Mouse (Mus musculus) midbrain, embryonic 15.5 days (tissue): ENCODE measurements around the gene Ahdc1. TPM values are rescaled to one million over a fixed set of nuclear protein-coding genes. Genes with fewer than 3 reads are reported as not detected.
A peak's percentile ranks its signal among the peaks of the same experiment; 100 is the strongest.

ENCODE experiments used
- ATAC-seq: fragments of 200-750 bp; cut with Nextera tagmentation; replicated peaks from 2 replicates; pipeline ENCODE4 v1.8.0; 2017; ENCODE audit warnings: moderate TSS enrichment
- H3K27ac ChIP-seq: fragments of 300-500 bp; sonication (generic); 2 replicates; pipeline ENCODE4 v1.5.1; 2015; ENCODE audit warnings: mild to moderate bottlenecking, inconsistent platforms
- H3K27me3 ChIP-seq: fragments of 300-500 bp; sonication (generic); replicated peaks from 2 replicates; pipeline ENCODE4 v1.6.1; 2015; ENCODE audit warnings: inconsistent platforms
- H3K36me3 ChIP-seq: fragments of 300-500 bp; sonication (generic); replicated peaks from 2 replicates; pipeline ENCODE4 v1.6.1; 2015; ENCODE audit warnings: inconsistent platforms
- H3K4me1 ChIP-seq: fragments of 300-500 bp; sonication (generic); 2 replicates; pipeline ENCODE4 v1.6.1; 2015; ENCODE audit warnings: inconsistent platforms
- H3K4me2 ChIP-seq: fragments of 300-500 bp; sonication (generic); 2 replicates; pipeline ENCODE4 v1.6.1; 2015; ENCODE audit warnings: inconsistent platforms, mild to moderate bottlenecking, moderate library complexity
- H3K4me3 ChIP-seq: fragments of 300-500 bp; sonication (generic); 2 replicates; pipeline ENCODE4 v1.5.1; 2015; ENCODE audit warnings: mild to moderate bottlenecking, inconsistent platforms
- H3K9ac ChIP-seq: fragments of 300-500 bp; sonication (generic); 2 replicates; pipeline ENCODE4 v1.6.1; 2015; ENCODE audit warnings: mild to moderate bottlenecking, inconsistent platforms
- H3K9me3 ChIP-seq: fragments of 300-500 bp; sonication (generic); 2 replicates; pipeline ENCODE4 v1.6.1; 2016; ENCODE audit warnings: inconsistent platforms
- WGBS: fragments of 180-500 bp; shearing (Covaris S2); methylation state at CpG from one replicate; pipeline ENCODE4 v1.1.7; 2015; ENCODE audit warnings: mixed read lengths; 5-methylcytosine and 5-hydroxymethylcytosine counted together
- polyA plus RNA-seq: library from polyadenylated mRNA; unstranded; fragments of >200 nt; fragmentation: Nextera tagmentation; extraction: Ambion mirVana; gene quantifications from 2 replicates; pipeline ENCODE4 v1.2.1, GENCODE M21; 2015

Gene Ahdc1
- polyA plus RNA-seq, 1 experiment from 2014 or later, result 14.4 TPM

GRCm38 (mm10) chr4:133108481-133109334, 97.6 kb downstream of the Ahdc1 start:
- H3K4me1 ChIP-seq, result peaks cover 3% of the 10 kb centered on the region; the same call in 1 of the 2 replicates
- WGBS, result 79% methylated on average over 13 of the region's 13 CpGs
- ATAC-seq, result no peak
- H3K27me3 ChIP-seq, result no peaks in the 10 kb centered on the region
- H3K36me3 ChIP-seq, result no peaks in the 10 kb centered on the region
- H3K9me3 ChIP-seq, result no peaks in the 10 kb centered on the region
- H3K4me3 ChIP-seq, result no peak overlapping the region
- H3K9ac ChIP-seq, result no peak overlapping the region
- no peak overlapping the region for H3K4me2 ChIP-seq
- no peak overlapping the region for H3K27ac ChIP-seq

DNA sequence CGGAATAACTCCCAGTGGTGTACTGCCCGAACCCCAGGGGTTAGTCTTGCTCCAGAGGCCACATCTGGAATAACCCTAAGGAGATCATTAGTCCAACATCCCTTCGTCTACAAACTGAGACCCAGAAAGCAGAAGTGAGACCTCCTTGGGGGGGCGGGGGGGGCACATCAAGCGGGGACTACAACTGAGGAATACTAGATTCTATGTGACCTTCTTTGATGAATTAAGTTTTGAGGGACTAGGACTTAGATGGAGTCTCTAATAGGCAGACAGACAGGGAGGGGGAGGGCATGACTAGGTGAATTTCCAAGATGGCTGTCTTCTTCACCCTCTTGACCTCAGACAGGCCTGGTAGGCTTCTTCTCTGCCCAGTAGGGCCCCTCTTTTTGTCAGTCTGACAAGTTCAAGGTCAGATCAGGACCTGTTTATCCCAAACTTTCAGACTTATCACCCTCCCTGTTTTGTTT, 98.3 kb downstream of the Ahdc1 start:
- H3K4me3 ChIP-seq, result no peak overlapping the region
- no peak overlapping the region for H3K4me2 ChIP-seq
- no peaks in the 10 kb centered on the region for H3K9me3 ChIP-seq
- no peaks in the 10 kb centered on the region for H3K36me3 ChIP-seq
- H3K4me1 ChIP-seq, result 0 out of 2 replicates have a peak, but pooled peaks cover 2% of the 10 kb centered on the region
- H3K9ac ChIP-seq, result no peak overlapping the region
- WGBS, result 75% methylated on average over 5 of the region's 5 CpGs
- H3K27me3 ChIP-seq, result no peaks in the 10 kb centered on the region
- no peak overlapping the region for H3K27ac ChIP-seq
- no peak for ATAC-seq

GRCm38 (mm10) chr4:133112175-133112838, 101.2 kb downstream of the Ahdc1 start:
- Histone ChIP-seq H3K4me1 (peaks cover 9% of the 10 kb centered on the region), H3K9ac (no peak overlapping the region), H3K4me2 (no peak overlapping the region), H3K9me3 (no peaks in the 10 kb centered on the region), H3K36me3 (no peaks in the 10 kb centered on the region), H3K4me3 (no peak overlapping the region), H3K27ac (no peak overlapping the region), H3K27me3 (no peaks in the 10 kb centered on the region)
- no peak for ATAC-seq
- 77% methylated on average over 13 of the region's 13 CpGs for WGBS

DNA sequence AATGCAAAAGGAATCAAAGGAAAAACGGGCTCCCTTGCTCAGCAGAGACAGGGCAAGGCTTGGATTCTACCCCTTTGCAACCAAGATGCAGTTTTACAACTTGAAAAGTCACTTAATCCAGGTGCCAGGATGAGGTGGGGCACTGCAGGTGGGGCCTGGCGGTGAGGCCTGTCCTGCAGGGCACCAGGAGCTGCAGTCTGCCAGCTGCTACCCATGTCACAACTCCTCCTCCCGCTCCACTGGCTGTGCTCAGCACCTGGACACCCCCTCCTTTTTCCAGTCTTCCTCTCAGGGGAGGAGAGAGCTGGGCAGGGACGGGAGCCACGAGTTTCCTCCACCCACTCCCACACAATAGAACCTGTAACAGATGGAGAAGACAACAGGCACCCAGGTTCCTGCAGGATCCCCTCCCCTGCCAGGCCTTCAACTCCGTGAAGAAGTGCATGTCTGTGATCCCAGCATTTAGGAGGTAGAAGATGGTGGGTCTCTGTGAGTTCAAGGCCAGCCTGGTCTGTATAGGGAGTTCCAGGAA, 102.4 kb downstream of the Ahdc1 start:
- H3K9me3 ChIP-seq, result no peaks in the 10 kb centered on the region
- no peaks in the 10 kb centered on the region for H3K36me3 ChIP-seq
- 65% methylated on average over 6 of the region's 6 CpGs for WGBS
- no peak overlapping the region for H3K27ac ChIP-seq
- no peak for ATAC-seq
- no peaks in the 10 kb centered on the region for H3K27me3 ChIP-seq
- no peak overlapping the region for H3K9ac ChIP-seq
- no peak overlapping the region for H3K4me3 ChIP-seq
- no peak overlapping the region for H3K4me2 ChIP-seq
- peaks cover 15% of the 10 kb centered on the region for H3K4me1 ChIP-seq

DNA sequence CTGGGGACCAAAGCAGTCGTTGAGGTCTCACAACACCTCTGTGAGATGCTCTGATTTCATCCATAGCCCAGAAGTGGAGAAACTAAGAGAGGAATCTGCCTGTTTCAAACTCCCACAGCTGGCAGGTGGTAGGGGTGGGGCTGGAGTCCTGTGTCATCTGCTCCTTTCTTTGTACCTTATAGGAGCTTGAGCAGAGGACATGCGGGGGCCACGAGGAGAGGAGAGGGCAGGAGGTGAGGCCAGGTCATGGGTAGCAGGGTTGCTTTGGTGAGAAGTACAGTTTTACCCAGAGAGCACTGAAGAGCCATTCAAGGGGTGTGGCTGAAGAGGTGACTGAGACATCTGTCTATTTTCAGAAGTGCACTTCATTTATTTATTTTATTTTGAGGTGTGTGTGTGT, 103.7 kb downstream of the Ahdc1 start:
- H3K9ac ChIP-seq, result no peak overlapping the region
- ATAC-seq, result no peak
- H3K9me3 ChIP-seq, result no peaks in the 10 kb centered on the region
- no peak overlapping the region for H3K4me2 ChIP-seq
- H3K4me1 ChIP-seq, result peaks cover 15% of the 10 kb centered on the region
- H3K36me3 ChIP-seq, result no peaks in the 10 kb centered on the region
- no peak overlapping the region for H3K27ac ChIP-seq
- 81% methylated on average over 3 of the region's 3 CpGs for WGBS
- no peak overlapping the region for H3K4me3 ChIP-seq
- H3K27me3 ChIP-seq, result no peaks in the 10 kb centered on the region

DNA sequence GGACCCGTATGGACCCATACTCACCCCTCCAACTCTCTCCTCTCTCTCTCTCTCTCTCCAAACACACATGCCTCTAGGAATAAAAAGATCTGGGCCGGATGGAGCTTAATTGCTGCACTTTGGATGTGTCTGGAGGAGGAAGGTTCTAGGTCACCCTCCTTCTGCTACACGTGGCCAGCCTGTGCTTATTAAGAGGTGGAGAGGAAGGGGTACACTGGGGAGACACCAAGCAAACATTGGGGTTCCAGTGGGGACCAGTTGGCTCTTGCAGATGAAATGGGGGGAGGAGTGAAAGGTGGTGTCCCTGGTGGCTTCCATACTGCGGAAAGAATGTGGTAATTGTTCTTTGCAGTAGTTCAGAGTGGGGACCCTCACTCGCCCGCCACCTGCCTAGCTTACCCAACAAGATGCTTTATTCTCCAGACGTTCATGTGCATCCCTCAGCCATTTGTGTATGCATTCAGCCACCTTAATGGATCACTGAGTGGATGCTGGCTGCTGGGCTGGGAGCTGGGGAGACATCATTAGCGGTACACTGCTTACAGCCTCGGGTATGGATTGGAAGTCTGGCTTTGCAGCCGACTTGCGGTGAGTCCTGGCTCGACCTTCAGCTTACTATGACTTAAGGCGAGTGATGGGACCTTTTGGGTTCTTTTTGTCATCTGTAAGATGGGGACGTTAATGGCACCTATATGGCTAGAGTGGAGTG, 104.8 kb downstream of the Ahdc1 start:
- WGBS, result 66% methylated on average over 14 of the region's 14 CpGs
- H3K9ac ChIP-seq, result no peak overlapping the region
- peaks cover 21% of the 10 kb centered on the region for H3K4me1 ChIP-seq
- H3K27me3 ChIP-seq, result no peaks in the 10 kb centered on the region
- no peaks in the 10 kb centered on the region for H3K9me3 ChIP-seq
- no peak overlapping the region for H3K4me2 ChIP-seq
- H3K4me3 ChIP-seq, result no peak overlapping the region
- H3K27ac ChIP-seq, result no peak overlapping the region
- no peak for ATAC-seq
- H3K36me3 ChIP-seq, result no peaks in the 10 kb centered on the region

- no peak overlapping the region for H3K9ac ChIP-seq
- H3K27ac ChIP-seq, result peak overlapping the region; percentile 75
- H3K36me3 ChIP-seq, result no peaks in the 10 kb centered on the region
- H3K4me3 ChIP-seq, result no peak overlapping the region
- WGBS, result 73% methylated on average over 3 of the region's 3 CpGs
- peaks cover 26% of the 10 kb centered on the region for H3K4me1 ChIP-seq
- H3K27me3 ChIP-seq, result no peaks in the 10 kb centered on the region
- no peaks in the 10 kb centered on the region for H3K9me3 ChIP-seq
- ATAC-seq, result no peak
- no peak overlapping the region for H3K4me2 ChIP-seq
Observed at GRCm38 (mm10) chr4:133116756-133117470, 105.9 kb downstream of the Ahdc1 start.

DNA sequence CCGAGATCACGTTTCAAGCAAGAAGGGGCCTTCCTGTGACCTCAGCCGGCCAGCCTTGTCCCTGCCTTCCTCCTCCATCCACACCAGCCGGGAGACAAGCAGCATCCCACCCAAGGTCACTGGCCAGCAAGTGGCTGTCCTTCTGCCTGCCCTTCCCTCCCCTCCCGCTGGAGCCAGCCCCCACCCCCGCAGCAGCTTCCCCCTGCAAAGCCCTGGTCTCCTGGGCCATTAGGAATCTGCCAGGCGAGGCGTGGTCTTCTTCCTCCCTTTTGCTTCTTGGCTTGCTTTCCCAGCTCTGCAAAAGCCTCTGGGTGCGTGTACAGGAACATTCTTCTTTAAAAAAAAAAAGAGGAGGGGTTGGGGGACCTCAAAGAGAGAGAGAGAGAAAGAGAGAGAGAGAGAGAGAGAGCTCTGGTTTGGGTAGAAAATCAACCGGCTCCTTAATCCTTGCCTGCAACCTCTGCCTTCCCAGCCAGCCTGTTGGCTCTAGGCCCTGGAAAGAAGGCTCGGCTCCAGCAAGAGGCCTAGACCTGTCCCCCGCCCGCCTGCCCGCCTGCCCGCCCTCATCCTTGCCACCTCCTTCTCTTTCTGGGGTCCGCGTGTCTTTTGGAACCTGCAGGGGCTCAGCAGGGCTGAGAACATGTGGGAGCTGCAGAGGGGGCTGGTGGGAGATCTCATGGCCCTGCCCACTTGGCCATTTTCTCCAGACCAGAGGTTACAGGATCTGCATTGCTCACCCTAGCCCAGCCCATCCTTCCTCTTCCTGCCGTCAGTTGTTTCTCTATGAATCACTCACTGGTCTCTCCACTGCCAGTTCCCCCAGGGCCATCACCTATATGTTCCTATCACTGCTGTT, 106.7 kb downstream of the Ahdc1 start:
- no peak overlapping the region for H3K4me3 ChIP-seq
- ATAC-seq, result peak; percentile 44; the same call in 1 of the 2 replicates
- no peaks in the 10 kb centered on the region for H3K27me3 ChIP-seq
- peaks cover 28% of the 10 kb centered on the region for H3K4me1 ChIP-seq
- H3K9me3 ChIP-seq, result no peaks in the 10 kb centered on the region
- peak overlapping the region; percentile 5 for H3K9ac ChIP-seq
- 22% methylated on average over 18 of the region's 18 CpGs for WGBS
- peak overlapping the region; percentile 18; the same call in 1 of the 2 replicates for H3K4me2 ChIP-seq
- H3K36me3 ChIP-seq, result no peaks in the 10 kb centered on the region
- H3K27ac ChIP-seq, result peak overlapping the region; percentile 75

DNA sequence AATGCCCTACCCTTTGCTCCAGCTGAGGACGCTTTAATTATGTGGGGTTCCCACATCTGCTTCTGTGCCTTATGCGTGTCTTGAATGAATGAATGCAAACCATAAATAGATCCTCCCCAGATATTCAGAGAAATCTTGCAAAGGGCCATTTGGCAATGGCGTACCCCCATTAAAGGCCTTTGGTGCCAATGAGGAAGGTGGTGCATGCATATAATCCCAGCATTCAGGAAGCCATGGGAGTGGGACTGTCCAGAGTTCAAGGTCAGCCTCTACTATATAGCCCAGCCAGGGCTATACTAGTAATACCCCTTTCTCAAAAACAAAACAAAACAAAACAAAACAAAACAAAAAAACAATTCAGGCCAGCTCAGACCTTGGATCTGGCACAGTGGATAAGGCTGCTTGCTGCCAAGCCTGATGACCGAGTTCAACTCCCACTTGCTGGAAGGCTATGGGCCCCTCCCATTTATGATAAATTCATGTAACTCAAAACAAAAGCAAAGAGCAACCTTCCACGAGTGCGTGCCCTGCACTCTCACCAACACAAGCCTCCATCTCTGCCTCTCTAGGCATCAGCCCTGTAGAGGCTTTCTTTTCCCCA, 107.8 kb downstream of the Ahdc1 start:
- H3K4me3 ChIP-seq, result no peak overlapping the region
- ATAC-seq, result no peak
- no peaks in the 10 kb centered on the region for H3K9me3 ChIP-seq
- H3K27ac ChIP-seq, result no peak overlapping the region
- 85% methylated on average over 6 of the region's 6 CpGs for WGBS
- peaks cover 28% of the 10 kb centered on the region for H3K4me1 ChIP-seq
- no peaks in the 10 kb centered on the region for H3K27me3 ChIP-seq
- no peaks in the 10 kb centered on the region for H3K36me3 ChIP-seq
- H3K9ac ChIP-seq, result no peak overlapping the region
- no peak overlapping the region for H3K4me2 ChIP-seq

DNA sequence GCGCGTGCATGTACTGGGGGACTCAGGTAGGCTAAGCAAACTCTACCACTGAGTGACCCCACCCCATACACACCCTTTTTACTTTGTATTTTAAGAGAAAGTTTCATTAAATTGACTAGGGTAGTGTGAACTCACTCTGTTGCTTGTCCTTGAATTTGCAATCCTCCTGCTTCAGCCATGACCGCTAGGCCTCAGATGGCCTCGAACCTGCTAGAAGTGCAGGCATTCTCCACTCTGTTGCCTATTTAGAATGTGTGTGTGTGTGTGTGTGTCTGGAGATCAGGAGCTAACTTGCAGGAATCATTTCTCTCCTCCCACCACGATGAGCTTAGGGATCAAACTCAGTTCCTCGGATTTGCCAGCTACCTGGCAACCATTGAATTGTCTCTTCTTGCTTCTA, 108.5 kb downstream of the Ahdc1 start:
- 78% methylated on average over 6 of the region's 6 CpGs for WGBS
- H3K4me2 ChIP-seq, result no peak overlapping the region
- H3K9me3 ChIP-seq, result no peaks in the 10 kb centered on the region
- no peaks in the 10 kb centered on the region for H3K36me3 ChIP-seq
- H3K9ac ChIP-seq, result no peak overlapping the region
- H3K27me3 ChIP-seq, result no peaks in the 10 kb centered on the region
- H3K27ac ChIP-seq, result no peak overlapping the region
- no peak overlapping the region for H3K4me3 ChIP-seq
- peaks cover 28% of the 10 kb centered on the region for H3K4me1 ChIP-seq
- ATAC-seq, result no peak
